8 mouse cellular contexts compared by ENCODE assay signal in genomic region chr5:31193631-31194281, GRCm38 (mm10). TPM values are rescaled to one million over a fixed set of nuclear protein-coding genes. Genes with fewer than 3 reads are reported as not detected.
DNase-seq lines count a peak whose midpoint lies in the region; ATAC-seq and TF ChIP-seq lines count a peak whose summit lies in the region.

No protein-coding gene starts in this region.

- peak overlapping the region; percentile 73 for H3K4me3 ChIP-seq in heart, embryonic 11.5 days (ENCODE audit: low read depth, low read length)
- peak overlapping the region; percentile 90 for H3K4me3 ChIP-seq in ES-Bruce4 (ENCODE audit: low read depth, low read length)
- peak overlapping the region; percentile 86 for H3K4me3 ChIP-seq in forebrain, embryonic 14.5 days (ENCODE audit: low read depth, low read length)
- H3K4me3 ChIP-seq in liver, embryonic 15.5 days (replicated peaks): peak overlapping the region; percentile 84

- no peak for ATAC-seq in heart, embryonic 11.5 days (replicated peaks; ENCODE audit: insufficient number of reproducible peaks, low FRiP score, low TSS enrichment)
- no peak for ATAC-seq in forebrain, embryonic 14.5 days
- ATAC-seq in liver, embryonic 15.5 days (ENCODE audit: insufficient read depth): no peak
- ATAC-seq in activated CD4-positive, CD25-positive, alpha-beta regulatory T cell, adult 4 months: no peak

- no peak for TF ChIP-seq POLR2A in ES-Bruce4 (IDR thresholded peaks at IDR 0.05; ENCODE audit: insufficient read depth, low read length)

- H3K9me3 ChIP-seq in heart, embryonic 11.5 days (replicated peaks; ENCODE audit: control insufficient read depth, low read length): no peaks in the 10 kb centered on the region
- H3K9me3 ChIP-seq in ES-Bruce4 (replicated peaks; ENCODE audit: control insufficient read depth, insufficient read depth, low read length, poor library complexity, severe bottlenecking): no peaks in the 10 kb centered on the region
- no peaks in the 10 kb centered on the region for H3K9me3 ChIP-seq in forebrain, embryonic 14.5 days (replicated peaks; ENCODE audit: control insufficient read depth, low read length)
- H3K9me3 ChIP-seq in liver, embryonic 15.5 days (replicated peaks): no peaks in the 10 kb centered on the region

- peaks cover 11% of the 10 kb centered on the region for H3K4me1 ChIP-seq in heart, embryonic 11.5 days (ENCODE audit: control insufficient read depth, insufficient read depth, low read length)
- H3K4me1 ChIP-seq in ES-Bruce4 (ENCODE audit: control insufficient read depth, insufficient read depth, low read length): no peaks in the 10 kb centered on the region
- H3K4me1 ChIP-seq in forebrain, embryonic 14.5 days (ENCODE audit: control insufficient read depth, insufficient read depth, low read length): peaks cover 10% of the 10 kb centered on the region
- H3K4me1 ChIP-seq in liver, embryonic 15.5 days (replicated peaks): peaks cover 30% of the 10 kb centered on the region

- no peak for TF ChIP-seq EP300 in ES-Bruce4 (IDR thresholded peaks at IDR 0.05; ENCODE audit: insufficient read depth, low read depth, low read length)

- 10% methylated on average over 25 of the region's 25 CpGs for WGBS in heart, embryonic 11.5 days (ENCODE audit: insufficient replicate concordance)
- 15% methylated on average over 25 of the region's 25 CpGs for WGBS in forebrain, embryonic 14.5 days
- 5% methylated on average over 25 of the region's 25 CpGs for WGBS in liver, embryonic 15.5 days (ENCODE audit: insufficient replicate concordance)

- no peak for TF ChIP-seq CTCF in ES-Bruce4 (IDR thresholded peaks at IDR 0.05; ENCODE audit: low read depth, low read length)

- peaks cover 29% of the 10 kb centered on the region for H3K36me3 ChIP-seq in heart, embryonic 11.5 days (ENCODE audit: control insufficient read depth, insufficient read depth, low read length)
- peaks cover 32% of the 10 kb centered on the region for H3K36me3 ChIP-seq in ES-Bruce4 (ENCODE audit: control insufficient read depth, insufficient read depth, low read length, poor library complexity, severe bottlenecking)
- H3K36me3 ChIP-seq in forebrain, embryonic 14.5 days (ENCODE audit: control insufficient read depth, insufficient read depth, low read length): peaks cover 66% of the 10 kb centered on the region
- peaks cover 70% of the 10 kb centered on the region for H3K36me3 ChIP-seq in liver, embryonic 15.5 days (replicated peaks)

- no peak for DNase-seq in heart, adult 8-10 months (ENCODE audit: low spot score)
- DNase-seq in forebrain, embryonic 14.5 days (ENCODE audit: low spot score): no peak
- no peak for DNase-seq in layer of hippocampus, postnatal 25 days (ENCODE audit: extremely low spot score in 1 of 2, low spot score in 1 of 2)
- DNase-seq in spleen, adult 18-20 months: no peak

- H3K9ac ChIP-seq in heart, embryonic 11.5 days (ENCODE audit: low read depth, low read length): peak overlapping the region; percentile 90
- peak overlapping the region; percentile 71 for H3K9ac ChIP-seq in ES-Bruce4 (ENCODE audit: low read depth, poor library complexity, severe bottlenecking)
- H3K9ac ChIP-seq in forebrain, embryonic 14.5 days (ENCODE audit: low read length): peak overlapping the region; percentile 89
- H3K9ac ChIP-seq in liver, embryonic 15.5 days: peak overlapping the region; percentile 85

- no peaks in the 10 kb centered on the region for H3K27me3 ChIP-seq in heart, embryonic 11.5 days (ENCODE audit: control insufficient read depth, insufficient read depth, low read length)
- no peaks in the 10 kb centered on the region for H3K27me3 ChIP-seq in ES-Bruce4 (ENCODE audit: control insufficient read depth, insufficient read depth, low read length, poor library complexity, severe bottlenecking)
- no peaks in the 10 kb centered on the region for H3K27me3 ChIP-seq in forebrain, embryonic 14.5 days (replicated peaks; ENCODE audit: control insufficient read depth, insufficient read depth, low read length)
- H3K27me3 ChIP-seq in liver, embryonic 15.5 days: no peaks in the 10 kb centered on the region

- H3K4me2 ChIP-seq in heart, embryonic 11.5 days: peak overlapping the region; percentile 82
- peak overlapping the region; percentile 83 for H3K4me2 ChIP-seq in forebrain, embryonic 14.5 days (ENCODE audit: low read length)
- H3K4me2 ChIP-seq in liver, embryonic 15.5 days: peak overlapping the region; percentile 79

- peak overlapping the region; percentile 89 for H3K27ac ChIP-seq in heart, embryonic 11.5 days (ENCODE audit: low read depth, low read length)
- 0 out of 2 replicates have a peak overlapping the region, but pooled peaks have one; percentile 12 for H3K27ac ChIP-seq in ES-Bruce4 (ENCODE audit: insufficient read depth, low read length)
- H3K27ac ChIP-seq in forebrain, embryonic 14.5 days (ENCODE audit: low read depth, low read length): peak overlapping the region; percentile 77
- H3K27ac ChIP-seq in liver, embryonic 15.5 days (replicated peaks): peak overlapping the region; percentile 91

RNA-seq across cellular contexts. Expression of gene Eif2b4, which starts 0.5 kb away (rescaled TPM):
- polyA plus RNA-seq in heart, embryonic 11.5 days (2014; fragmentation: Nextera tagmentation; extraction: Ambion mirVana): 56.7 and 58.6 TPM in 2 replicates
- 10 to 100 TPM; 40.2 to 53.8 (median 44.7) TPM for total RNA-seq in heart, adult 8-10 months (2022)
- polyA plus RNA-seq in ES-Bruce4 (2011; ENCODE audit: insufficient read depth, insufficient read length, low read depth, missing spikeins): 40.7 and 45.2 TPM in 2 replicates
- polyA plus RNA-seq in forebrain, embryonic 14.5 days (2014; fragmentation: Nextera tagmentation; extraction: Ambion mirVana): 84.5 and 87.3 TPM in 2 replicates
- polyA plus RNA-seq in liver, embryonic 15.5 days (2015; fragmentation: Nextera tagmentation; extraction: Ambion mirVana): 41.2 and 47.3 TPM in 2 replicates
- polyA plus RNA-seq in activated CD4-positive, CD25-positive, alpha-beta regulatory T cell, adult 4 months (2017; shearing (Covaris generic)): 10 to 100 TPM; 37.6 to 41.9 TPM
- total RNA-seq in layer of hippocampus, postnatal 25 days (2021): 10 to 100 TPM; 46.8 to 56.7 TPM

RNA-seq across cellular contexts. Expression of gene Snx17, which starts 0.7 kb away (rescaled TPM):
- polyA plus RNA-seq in heart, embryonic 11.5 days (2014; fragmentation: Nextera tagmentation; extraction: Ambion mirVana): 115 and 122 TPM in 2 replicates
- total RNA-seq in heart, adult 8-10 months (2022): 10 to 100 TPM; 62.1 to 65.5 (median 62.7) TPM
- 40.0 and 45.9 TPM in 2 replicates for polyA plus RNA-seq in ES-Bruce4 (2011; ENCODE audit: insufficient read depth, insufficient read length, low read depth, missing spikeins)
- 135 and 142 TPM in 2 replicates for polyA plus RNA-seq in forebrain, embryonic 14.5 days (2014; fragmentation: Nextera tagmentation; extraction: Ambion mirVana)
- polyA plus RNA-seq in liver, embryonic 15.5 days (2015; fragmentation: Nextera tagmentation; extraction: Ambion mirVana): 40.2 and 41.6 TPM in 2 replicates
- polyA plus RNA-seq in activated CD4-positive, CD25-positive, alpha-beta regulatory T cell, adult 4 months (2017; shearing (Covaris generic)): 100 to 1,000 TPM in 1 of 2 experiments, 10 to 100 TPM in 1; 99.1 to 123 TPM
- total RNA-seq in layer of hippocampus, postnatal 25 days (2021): 10 to 100 TPM; 76.8 to 83.9 TPM

RNA-seq across cellular contexts. Expression of gene Zfp513, which starts 8.3 kb away (rescaled TPM):
- 4.8 and 5.0 TPM in 2 replicates for polyA plus RNA-seq in heart, embryonic 11.5 days (2014; fragmentation: Nextera tagmentation; extraction: Ambion mirVana)
- 10 to 100 TPM in 1 of 4 experiments, 1 to 10 TPM in 3; 7.1 to 11.2 (median 8.1) TPM for total RNA-seq in heart, adult 8-10 months (2022)
- 25.5 and 25.8 TPM in 2 replicates for polyA plus RNA-seq in ES-Bruce4 (2011; ENCODE audit: insufficient read depth, insufficient read length, low read depth, missing spikeins)
- polyA plus RNA-seq in forebrain, embryonic 14.5 days (2014; fragmentation: Nextera tagmentation; extraction: Ambion mirVana): 7.2 and 8.7 TPM in 2 replicates
- 2.6 and 3.1 TPM in 2 replicates for polyA plus RNA-seq in liver, embryonic 15.5 days (2015; fragmentation: Nextera tagmentation; extraction: Ambion mirVana)
- 1 to 10 TPM; 2.4 to 4.4 TPM for polyA plus RNA-seq in activated CD4-positive, CD25-positive, alpha-beta regulatory T cell, adult 4 months (2017; shearing (Covaris generic))
- total RNA-seq in layer of hippocampus, postnatal 25 days (2021): 10 to 100 TPM; 25.7 to 31.5 TPM

RNA-seq across cellular contexts. Expression of gene Gtf3c2, which starts 13.8 kb away (rescaled TPM):
- 48.2 and 50.8 TPM in 2 replicates for polyA plus RNA-seq in heart, embryonic 11.5 days (2014; fragmentation: Nextera tagmentation; extraction: Ambion mirVana)
- total RNA-seq in heart, adult 8-10 months (2022): 10 to 100 TPM; 23.6 to 33.3 (median 26.4) TPM
- 104 and 106 TPM in 2 replicates for polyA plus RNA-seq in ES-Bruce4 (2011; ENCODE audit: insufficient read depth, insufficient read length, low read depth, missing spikeins)
- 45.7 and 47.5 TPM in 2 replicates for polyA plus RNA-seq in forebrain, embryonic 14.5 days (2014; fragmentation: Nextera tagmentation; extraction: Ambion mirVana)
- polyA plus RNA-seq in liver, embryonic 15.5 days (2015; fragmentation: Nextera tagmentation; extraction: Ambion mirVana): 28.8 and 31.5 TPM in 2 replicates
- 10 to 100 TPM; 64.6 to 66.3 TPM for polyA plus RNA-seq in activated CD4-positive, CD25-positive, alpha-beta regulatory T cell, adult 4 months (2017; shearing (Covaris generic))
- total RNA-seq in layer of hippocampus, postnatal 25 days (2021): 10 to 100 TPM; 50.8 to 77.4 TPM

RNA-seq across cellular contexts. Expression of gene Gm29609, which starts 14.0 kb away (rescaled TPM):
- 0.76 and 1.2 TPM in 2 replicates for polyA plus RNA-seq in heart, embryonic 11.5 days (2014; fragmentation: Nextera tagmentation; extraction: Ambion mirVana)
- 1 to 10 TPM in 1 of 4 experiments, under 1 TPM in 3; 0.29 to 3.4 (median 0.55) TPM for total RNA-seq in heart, adult 8-10 months (2022)
- polyA plus RNA-seq in ES-Bruce4 (2011; ENCODE audit: insufficient read depth, insufficient read length, low read depth, missing spikeins): 2.3 and 2.6 TPM in 2 replicates
- polyA plus RNA-seq in forebrain, embryonic 14.5 days (2014; fragmentation: Nextera tagmentation; extraction: Ambion mirVana): 1.1 and 2.0 TPM in 2 replicates
- 0.33 and 0.74 TPM in 2 replicates for polyA plus RNA-seq in liver, embryonic 15.5 days (2015; fragmentation: Nextera tagmentation; extraction: Ambion mirVana)
- polyA plus RNA-seq in activated CD4-positive, CD25-positive, alpha-beta regulatory T cell, adult 4 months (2017; shearing (Covaris generic)): 1 to 10 TPM; 1.6 to 2.3 TPM
- 1 to 10 TPM; 1.6 to 2.8 TPM for total RNA-seq in layer of hippocampus, postnatal 25 days (2021)

Comparison
In these comparisons a context has a peak if more than half of its experiments do, and no peak if none do; other contexts are left out.
1. H3K27ac ChIP-seq: peak in every context shown above with its lines; median percentile 91 in liver, embryonic 15.5 days; 89 in heart, embryonic 11.5 days; 77 in forebrain, embryonic 14.5 days; 12 in ES-Bruce4.